Mouse (Mus musculus): ENCODE measurements around the gene Fam227a. TPM values are rescaled to one million over a fixed set of nuclear protein-coding genes. Genes with fewer than 3 reads are reported as not detected.

Gene Fam227a
- polyA plus RNA-seq, 1 experiment from 2014 or later, result 1.1 TPM

DNA sequence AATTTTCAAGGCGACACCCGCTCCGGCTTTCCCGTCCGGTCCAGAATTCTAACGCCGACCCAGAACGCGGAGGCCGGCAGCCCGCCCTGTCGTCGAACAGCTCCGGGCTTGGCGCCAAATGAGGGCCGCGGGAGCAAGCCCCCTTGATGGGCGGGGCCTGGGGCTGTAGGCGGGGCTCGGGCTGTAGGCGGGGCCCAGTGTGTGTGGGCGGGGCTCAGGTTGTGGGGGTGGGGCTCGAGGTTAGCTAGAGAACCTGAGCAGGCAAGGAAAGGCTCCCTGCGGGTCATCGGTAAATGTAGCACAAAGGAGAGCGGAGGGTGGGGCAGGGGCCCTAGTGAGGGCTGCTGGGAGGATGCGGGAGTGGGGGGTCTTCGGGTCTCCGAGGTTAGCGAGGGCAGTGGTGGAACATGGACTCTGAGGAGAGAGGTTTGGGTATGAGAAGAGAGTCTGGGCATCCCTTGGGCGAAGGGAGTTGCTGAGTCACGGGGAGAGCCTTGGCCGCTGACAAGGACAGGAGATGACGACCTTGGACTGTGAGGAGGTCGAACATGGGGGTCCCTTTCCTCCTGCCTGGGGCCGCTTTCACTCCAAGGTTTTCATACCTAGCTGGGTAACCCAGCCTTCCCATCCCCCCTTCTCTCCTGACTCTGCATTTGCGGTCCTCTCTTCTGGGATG lies 53.6 kb downstream of the Fam227a start, which contains the start of gene Dmc1:
Dmc1 (minus strand) TSS at position 120 of the 676 bp plus-strand sequence.
- Histone ChIP-seq H3K27ac (ENCODE audit: low read length) (no peak within 1 kb of the TSS), H3K9ac (replicated peaks; ENCODE audit: low read length) (peak within 1 kb of the TSS; percentile 48), H3K4me1 (ENCODE audit: insufficient read depth, low read length) (no peaks in the 10 kb centered on the region), H3K36me3 (ENCODE audit: insufficient read depth, low read length) (no peaks in the 10 kb centered on the region), H3K4me3 (ENCODE audit: low read length) (peak within 1 kb of the TSS; percentile 37), H3K4me2 (replicated peaks; ENCODE audit: low read depth, low read length) (peak within 1 kb of the TSS; percentile 43), H3K27me3 (ENCODE audit: insufficient read depth, low read length) (no peaks in the 10 kb centered on the region), H3K9me3 (ENCODE audit: low read length) (no peaks in the 10 kb centered on the region)
- peak; percentile 70; the same call in 1 of the 2 replicates for ATAC-seq (ENCODE audit: low FRiP score, low TSS enrichment)
- WGBS, result 12% methylated on average over 37 of the region's 37 CpGs

DNA sequence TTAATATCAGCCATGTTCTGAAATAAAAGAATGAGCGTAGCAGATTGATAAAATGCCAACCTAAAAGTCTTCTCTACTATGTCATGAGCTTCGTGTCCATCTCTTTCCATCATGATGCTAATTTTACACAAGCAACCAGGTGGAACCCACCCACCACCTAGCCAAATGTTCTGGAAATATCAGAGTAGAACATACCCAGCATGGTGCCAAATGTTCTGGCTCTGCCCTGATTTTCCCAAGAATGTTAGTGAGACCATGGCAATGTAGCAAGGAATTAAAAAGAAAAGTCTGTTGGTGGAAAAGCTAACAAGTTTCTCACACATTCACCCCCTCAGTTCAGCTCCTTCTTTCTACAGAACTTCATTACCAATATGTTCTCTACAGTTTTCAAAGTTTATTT lies 58.6 kb downstream of the Fam227a start:
- H3K9me3 ChIP-seq (ENCODE audit: low read length), result no peaks in the 10 kb centered on the region
- H3K27ac ChIP-seq (ENCODE audit: low read length), result no peak overlapping the region
- H3K36me3 ChIP-seq (ENCODE audit: insufficient read depth, low read length), result no peaks in the 10 kb centered on the region
- no peak overlapping the region for H3K4me3 ChIP-seq (ENCODE audit: low read length)
- no peaks in the 10 kb centered on the region for H3K4me1 ChIP-seq (ENCODE audit: insufficient read depth, low read length)
- WGBS, result 85% methylated on average over 2 of the region's 2 CpGs
- ATAC-seq (ENCODE audit: low FRiP score, low TSS enrichment), result no peak
- H3K9ac ChIP-seq (replicated peaks; ENCODE audit: low read length), result no peak overlapping the region
- no peak overlapping the region for H3K4me2 ChIP-seq (replicated peaks; ENCODE audit: low read depth, low read length)
- H3K27me3 ChIP-seq (ENCODE audit: insufficient read depth, low read length), result no peaks in the 10 kb centered on the region

DNA sequence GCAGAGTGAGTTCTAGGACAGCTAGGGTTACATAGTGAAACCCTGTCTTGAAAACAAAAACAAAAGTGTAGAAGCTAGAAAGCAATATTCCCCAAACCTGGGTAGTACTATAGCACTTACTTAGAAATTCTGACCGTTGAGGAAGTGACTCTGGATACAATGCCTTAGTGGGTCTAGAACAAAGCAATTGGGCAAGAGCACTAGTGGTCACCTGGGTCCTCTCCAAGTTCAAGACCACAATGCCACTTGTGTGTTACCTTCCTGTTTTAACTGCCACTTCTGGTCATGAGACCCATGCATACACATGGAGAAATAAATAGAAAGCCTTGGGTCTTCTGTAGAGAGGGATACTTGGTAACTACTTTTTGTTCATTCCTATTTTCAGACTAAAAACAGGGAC lies 60.0 kb downstream of the Fam227a start:
- no peaks in the 10 kb centered on the region for H3K36me3 ChIP-seq (ENCODE audit: insufficient read depth, low read length)
- H3K4me2 ChIP-seq (replicated peaks; ENCODE audit: low read depth, low read length), result no peak overlapping the region
- no peaks in the 10 kb centered on the region for H3K4me1 ChIP-seq (ENCODE audit: insufficient read depth, low read length)
- no peak overlapping the region for H3K9ac ChIP-seq (replicated peaks; ENCODE audit: low read length)
- ATAC-seq (ENCODE audit: low FRiP score, low TSS enrichment), result no peak
- no peak overlapping the region for H3K27ac ChIP-seq (ENCODE audit: low read length)
- 83% methylated on average over 1 of the region's 1 CpGs for WGBS
- H3K4me3 ChIP-seq (ENCODE audit: low read length), result no peak overlapping the region
- no peaks in the 10 kb centered on the region for H3K27me3 ChIP-seq (ENCODE audit: insufficient read depth, low read length)
- no peaks in the 10 kb centered on the region for H3K9me3 ChIP-seq (ENCODE audit: low read length)

DNA sequence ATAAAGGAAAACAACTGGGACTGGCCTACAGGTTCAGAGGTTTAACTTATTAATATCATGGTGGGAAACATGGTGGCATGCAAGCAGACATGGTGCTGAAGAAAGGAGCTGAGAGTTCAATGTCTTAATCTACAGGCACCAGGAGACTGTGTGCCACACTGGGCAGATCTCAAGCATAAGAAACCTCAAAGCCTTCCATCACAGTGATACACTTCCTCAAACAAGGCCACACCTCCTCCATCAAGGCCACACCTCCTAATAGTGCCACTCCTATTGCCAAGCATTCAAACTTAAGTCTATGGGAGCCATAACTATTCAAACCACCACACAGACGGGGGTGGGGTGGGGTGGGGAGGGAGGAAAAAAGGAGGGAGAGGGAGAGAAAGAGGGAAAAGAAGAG lies 77.2 kb downstream of the Fam227a start:
- Histone ChIP-seq H3K36me3 (ENCODE audit: insufficient read depth, low read length) (no peaks in the 10 kb centered on the region), H3K27ac (ENCODE audit: low read length) (no peak overlapping the region), H3K4me2 (replicated peaks; ENCODE audit: low read depth, low read length) (no peak overlapping the region), H3K27me3 (ENCODE audit: insufficient read depth, low read length) (no peaks in the 10 kb centered on the region), H3K9ac (replicated peaks; ENCODE audit: low read length) (no peak overlapping the region), H3K9me3 (ENCODE audit: low read length) (no peaks in the 10 kb centered on the region; the same call in 1 of the 2 replicates), H3K4me1 (ENCODE audit: insufficient read depth, low read length) (no peaks in the 10 kb centered on the region), H3K4me3 (ENCODE audit: low read length) (no peak overlapping the region)
- WGBS, result 74% methylated on average over 1 of the region's 1 CpGs
- ATAC-seq (ENCODE audit: low FRiP score, low TSS enrichment), result no peak

DNA sequence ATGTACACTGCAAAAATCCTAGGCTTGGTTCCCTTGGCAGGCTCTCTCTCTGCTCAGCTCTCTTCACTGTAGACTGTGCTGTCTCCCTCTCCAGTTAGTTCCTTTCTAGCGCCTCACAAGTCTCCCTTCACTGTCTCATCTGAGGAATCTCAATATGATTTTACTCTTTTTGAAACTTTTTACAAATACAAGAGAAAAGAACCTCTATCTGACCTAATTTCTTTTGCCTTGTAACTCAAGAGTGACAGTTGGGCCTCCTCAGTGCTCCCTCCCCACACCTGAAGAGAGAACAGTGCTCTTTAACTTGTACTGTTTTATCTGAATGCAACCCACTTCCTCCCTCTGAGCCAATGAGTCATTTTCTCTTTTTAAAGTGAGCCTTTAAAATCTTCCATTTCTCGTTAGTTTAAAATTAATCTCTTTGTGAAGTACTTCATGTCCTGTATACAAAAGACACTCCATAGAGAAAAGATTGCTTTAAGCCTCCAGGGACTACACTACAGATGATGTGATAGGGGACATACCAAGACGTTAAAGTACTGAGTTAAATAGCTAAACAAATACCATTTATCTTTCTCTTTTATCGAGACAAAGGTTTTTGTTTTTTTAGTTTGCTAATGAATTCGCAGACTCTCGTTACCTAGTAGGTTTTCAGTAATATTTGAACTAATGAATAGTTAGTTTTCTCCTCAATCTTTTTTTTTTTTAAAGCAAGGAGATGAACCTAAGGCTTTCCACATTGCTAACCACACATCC lies 80.9 kb downstream of the Fam227a start:
- no peak overlapping the region for H3K9ac ChIP-seq (replicated peaks; ENCODE audit: low read length)
- no peak for ATAC-seq (ENCODE audit: low FRiP score, low TSS enrichment)
- H3K4me1 ChIP-seq (ENCODE audit: insufficient read depth, low read length), result no peaks in the 10 kb centered on the region
- H3K27ac ChIP-seq (ENCODE audit: low read length), result no peak overlapping the region
- no peaks in the 10 kb centered on the region for H3K27me3 ChIP-seq (ENCODE audit: insufficient read depth, low read length)
- no peaks in the 10 kb centered on the region; the same call in 1 of the 2 replicates for H3K9me3 ChIP-seq (ENCODE audit: low read length)
- WGBS, result 67% methylated on average over 6 of the region's 6 CpGs
- H3K4me3 ChIP-seq (ENCODE audit: low read length), result no peak overlapping the region
- H3K36me3 ChIP-seq (ENCODE audit: insufficient read depth, low read length), result no peaks in the 10 kb centered on the region
- H3K4me2 ChIP-seq (replicated peaks; ENCODE audit: low read depth, low read length), result no peak overlapping the region

DNA sequence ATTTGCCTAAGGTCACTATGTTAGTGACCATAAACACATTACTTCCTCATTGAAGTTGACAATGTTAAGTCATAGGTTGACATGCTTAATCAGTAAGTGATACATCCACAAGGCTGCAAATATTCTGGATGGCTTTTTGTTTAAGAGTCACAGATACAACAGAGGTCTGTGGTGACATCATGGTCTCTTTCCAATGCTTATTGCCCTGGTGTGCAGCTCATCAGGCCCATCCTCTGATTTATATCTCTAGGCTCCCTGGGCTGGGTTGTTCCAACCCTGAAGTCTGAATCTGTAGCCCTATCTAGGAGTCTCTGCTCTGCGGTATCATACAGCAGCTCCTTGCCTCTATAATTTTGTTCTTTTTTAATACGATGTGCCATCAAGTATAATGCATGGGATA lies 81.8 kb downstream of the Fam227a start:
- H3K9me3 ChIP-seq (ENCODE audit: low read length), result no peaks in the 10 kb centered on the region; the same call in 1 of the 2 replicates
- no peak overlapping the region for H3K4me2 ChIP-seq (replicated peaks; ENCODE audit: low read depth, low read length)
- 94% methylated on average over 2 of the region's 2 CpGs for WGBS
- no peaks in the 10 kb centered on the region for H3K27me3 ChIP-seq (ENCODE audit: insufficient read depth, low read length)
- H3K4me1 ChIP-seq (ENCODE audit: insufficient read depth, low read length), result no peaks in the 10 kb centered on the region
- H3K36me3 ChIP-seq (ENCODE audit: insufficient read depth, low read length), result no peaks in the 10 kb centered on the region
- no peak overlapping the region for H3K4me3 ChIP-seq (ENCODE audit: low read length)
- ATAC-seq (ENCODE audit: low FRiP score, low TSS enrichment), result no peak
- no peak overlapping the region for H3K9ac ChIP-seq (replicated peaks; ENCODE audit: low read length)
- no peak overlapping the region for H3K27ac ChIP-seq (ENCODE audit: low read length)

DNA sequence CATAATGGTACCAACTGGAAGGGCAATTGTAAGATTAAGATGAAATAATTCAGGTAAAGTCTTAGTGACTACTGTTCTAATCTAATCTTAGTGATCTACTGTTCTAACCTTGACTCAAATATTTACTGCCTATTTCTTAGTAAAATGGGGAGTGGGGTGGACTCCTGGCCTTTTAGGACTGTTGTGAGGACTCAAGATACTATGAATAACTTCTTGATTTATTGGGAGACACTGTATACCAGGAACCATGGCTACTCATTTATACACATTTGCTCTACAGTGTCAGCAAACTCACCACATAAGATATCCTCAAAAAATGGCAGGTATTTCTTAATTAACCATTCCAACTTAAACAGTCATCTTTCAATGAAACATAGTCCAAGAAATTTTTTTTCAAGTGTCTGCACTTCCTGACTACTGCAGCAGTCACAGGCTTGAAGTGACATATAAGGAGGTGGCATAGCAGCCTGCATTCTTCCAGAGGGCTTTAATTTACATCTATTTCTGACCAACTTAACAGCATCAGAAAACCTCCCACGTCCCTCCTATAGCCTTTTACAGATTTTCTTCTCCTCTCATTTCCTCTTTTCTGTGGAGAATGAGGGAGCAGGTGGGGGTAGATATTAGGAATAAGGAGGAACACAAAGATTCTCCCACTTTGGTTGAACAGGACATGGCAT lies 83.1 kb downstream of the Fam227a start:
- Histone ChIP-seq H3K36me3 (ENCODE audit: insufficient read depth, low read length) (no peaks in the 10 kb centered on the region), H3K9me3 (ENCODE audit: low read length) (no peaks in the 10 kb centered on the region; the same call in 1 of the 2 replicates), H3K27me3 (ENCODE audit: insufficient read depth, low read length) (no peaks in the 10 kb centered on the region), H3K4me1 (ENCODE audit: insufficient read depth, low read length) (no peaks in the 10 kb centered on the region), H3K27ac (ENCODE audit: low read length) (no peak overlapping the region), H3K4me2 (replicated peaks; ENCODE audit: low read depth, low read length) (no peak overlapping the region), H3K4me3 (ENCODE audit: low read length) (no peak overlapping the region), H3K9ac (replicated peaks; ENCODE audit: low read length) (no peak overlapping the region)
- no peak for ATAC-seq (ENCODE audit: low FRiP score, low TSS enrichment)
- WGBS, result 49% methylated on average over 1 of the region's 1 CpGs

DNA sequence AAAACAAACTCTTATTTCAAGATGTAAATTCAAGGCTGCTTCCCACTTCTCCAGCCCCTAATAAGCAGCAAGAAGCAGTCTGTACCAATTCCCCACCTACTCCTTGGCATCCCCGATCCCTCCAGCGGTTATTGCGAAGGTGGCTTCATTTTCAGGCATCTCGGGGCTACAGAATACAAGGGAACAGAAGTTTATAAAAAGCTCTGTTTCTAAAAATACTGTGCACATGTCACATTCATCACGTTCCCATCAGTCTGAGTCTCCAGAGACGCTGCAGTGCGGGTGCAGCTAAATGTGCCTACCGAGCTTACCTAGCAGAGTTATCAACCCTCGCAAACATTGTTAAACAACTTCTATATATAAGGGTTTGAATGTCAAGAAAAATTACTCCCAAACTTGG lies 96.3 kb downstream of the Fam227a start:
- Histone ChIP-seq H3K4me1 (ENCODE audit: insufficient read depth, low read length) (no peaks in the 10 kb centered on the region), H3K4me3 (ENCODE audit: low read length) (no peak overlapping the region), H3K27me3 (ENCODE audit: insufficient read depth, low read length) (no peaks in the 10 kb centered on the region), H3K9me3 (ENCODE audit: low read length) (no peaks in the 10 kb centered on the region), H3K9ac (replicated peaks; ENCODE audit: low read length) (no peak overlapping the region), H3K27ac (ENCODE audit: low read length) (no peak overlapping the region), H3K4me2 (replicated peaks; ENCODE audit: low read depth, low read length) (no peak overlapping the region), H3K36me3 (ENCODE audit: insufficient read depth, low read length) (no peaks in the 10 kb centered on the region)
- WGBS, result 83% methylated on average over 9 of the region's 9 CpGs
- ATAC-seq (ENCODE audit: low FRiP score, low TSS enrichment), result no peak

DNA sequence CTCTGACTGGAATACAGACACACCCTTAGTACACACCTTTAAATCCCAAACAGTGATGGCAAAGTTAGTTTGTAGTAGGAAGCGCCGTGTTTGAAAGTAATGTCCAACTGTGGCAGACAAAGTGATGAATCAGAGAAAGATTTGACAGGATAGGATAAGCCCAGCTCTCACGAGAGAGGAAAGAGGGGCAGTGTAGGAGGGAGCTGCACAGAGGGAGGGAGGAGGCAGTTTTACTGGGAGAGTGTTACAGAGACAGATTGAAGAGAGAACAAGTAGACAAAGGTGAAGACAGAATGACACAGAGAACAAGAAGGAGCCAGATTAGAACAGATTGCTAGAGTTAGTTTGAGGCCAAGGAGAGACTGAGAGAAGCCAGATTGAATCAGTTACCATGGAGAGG lies 99.1 kb downstream of the Fam227a start:
- ATAC-seq (ENCODE audit: low FRiP score, low TSS enrichment), result no peak
- Histone ChIP-seq H3K9ac (replicated peaks; ENCODE audit: low read length) (no peak overlapping the region), H3K27ac (ENCODE audit: low read length) (no peak overlapping the region), H3K27me3 (ENCODE audit: insufficient read depth, low read length) (no peaks in the 10 kb centered on the region), H3K36me3 (ENCODE audit: insufficient read depth, low read length) (no peaks in the 10 kb centered on the region), H3K9me3 (ENCODE audit: low read length) (no peaks in the 10 kb centered on the region), H3K4me1 (ENCODE audit: insufficient read depth, low read length) (no peaks in the 10 kb centered on the region), H3K4me3 (ENCODE audit: low read length) (no peak overlapping the region), H3K4me2 (replicated peaks; ENCODE audit: low read depth, low read length) (no peak overlapping the region)
- 66% methylated on average over 3 of the region's 3 CpGs for WGBS

Measured in kidney, embryonic 16.5 days (tissue).